Mouse (Mus musculus) urinary bladder, postnatal 14 days (tissue): ENCODE data around the gene Ripply3.
A peak's percentile ranks its signal among the peaks of the same experiment; 100 is the strongest.

ENCODE experiments used
- DNase-seq: peaks from one replicate; pipeline ENCODE4 v3.0.0; 2021; ENCODE audit warnings: low spot score

Gene Ripply3

GRCm38 (mm10) chr16:94360578-94361350, 32.5 kb downstream of the Ripply3 start:
- DNase-seq = no peak

GRCm38 (mm10) chr16:94362174-94362873, 34.1 kb downstream of the Ripply3 start:
- DNase-seq = peak; percentile 73

- no peak for DNase-seq
Measured at GRCm38 (mm10) chr16:94363814-94364213, 35.6 kb downstream of the Ripply3 start.

GRCm38 (mm10) chr16:94365435-94365834, 37.2 kb downstream of the Ripply3 start:
- DNase-seq = no peak

GRCm38 (mm10) chr16:94369596-94370172, 41.5 kb downstream of the Ripply3 start:
- DNase-seq = no peak

GRCm38 (mm10) chr16:94370173-94370914, 42.1 kb downstream of the Ripply3 start, which contains the start of gene Ttc3:
Gene Ttc3, plus strand, starts transcription at chr16:94370618.
- peak; percentile 93 for DNase-seq

GRCm38 (mm10) chr16:94370915-94371300, 42.7 kb downstream of the Ripply3 start:
- DNase-seq = peak; percentile 74

GRCm38 (mm10) chr16:94371301-94371931, 43.2 kb downstream of the Ripply3 start, which contains the start of gene Pigp:
Gene Pigp, minus strand, starts transcription at chr16:94371842.
- peak; percentile 52 for DNase-seq

GRCm38 (mm10) chr16:94379386-94379785, 51.2 kb downstream of the Ripply3 start:
- no peak for DNase-seq

GRCm38 (mm10) chr16:94383277-94383676, 55.1 kb downstream of the Ripply3 start:
- DNase-seq = no peak
